Mouse (Mus musculus) neural tube, embryonic 14.5 days (tissue): Measurements from ENCODE around the gene Bri3bp. TPM values are rescaled to one million over a fixed set of nuclear protein-coding genes. Genes with fewer than 3 reads are reported as not detected.

Experiments used
- ATAC-seq: fragments of 200-750 bp; cut with Nextera tagmentation; 2 replicates; pipeline ENCODE4 v1.8.0; 2017; ENCODE audit warnings: low read depth, mild to moderate bottlenecking, moderate TSS enrichment, moderate library complexity
- H3K27ac ChIP-seq: fragments of 300-500 bp; sonication (generic); 2 replicates; pipeline ENCODE4 v1.5.1; 2014; ENCODE audit warnings: low read depth, mild to moderate bottlenecking, control low read depth, low read length, moderate library complexity, mixed read lengths
- H3K27me3 ChIP-seq: fragments of 300-500 bp; sonication (generic); 2 replicates; pipeline ENCODE4 v1.6.1; 2014; ENCODE audit warnings: low read length; ENCODE audit not compliant: control insufficient read depth, insufficient read depth
- H3K36me3 ChIP-seq: fragments of 300-500 bp; sonication (generic); 2 replicates; pipeline ENCODE4 v1.6.1; 2014; ENCODE audit warnings: low read length, mixed read lengths; ENCODE audit not compliant: control insufficient read depth, insufficient read depth
- H3K4me1 ChIP-seq: fragments of 300-500 bp; sonication (generic); 2 replicates; pipeline ENCODE4 v1.6.1; 2014; ENCODE audit warnings: low read length; ENCODE audit not compliant: control insufficient read depth, insufficient read depth
- H3K4me2 ChIP-seq: fragments of 300-500 bp; sonication (generic); 2 replicates; pipeline ENCODE4 v1.6.1; 2014; ENCODE audit warnings: mild to moderate bottlenecking, low read depth, low read length, control low read depth
- H3K4me3 ChIP-seq: fragments of 300-500 bp; sonication (generic); 2 replicates; pipeline ENCODE4 v1.5.1; 2014; ENCODE audit warnings: low read depth, low read length, control low read depth, mixed read lengths
- H3K9ac ChIP-seq: fragments of 300-500 bp; sonication (generic); replicated peaks from 2 replicates; pipeline ENCODE4 v1.6.1; 2014; ENCODE audit warnings: low read depth, mild to moderate bottlenecking, control low read depth, low read length, mixed read lengths
- H3K9me3 ChIP-seq: fragments of 300-500 bp; sonication (generic); 2 replicates; pipeline ENCODE4 v1.6.1; 2016; ENCODE audit warnings: low read length; ENCODE audit not compliant: control insufficient read depth
- WGBS: fragments of 180-500 bp; shearing (Covaris S2); extraction: QIAGEN DNeasy Blood & Tissue Kit; methylation state at CpG from one replicate; pipeline ENCODE4 v1.1.7; 2014; 5-methylcytosine and 5-hydroxymethylcytosine counted together
- microRNA-seq: library from miRNA; unstranded; fragments of <30 nt; microRNA quantifications from one replicate; pipeline ENCODE4, GENCODE M21; 2016
- polyA plus RNA-seq: library from polyadenylated mRNA; unstranded; fragments of >200 nt; fragmentation: Nextera tagmentation; extraction: Ambion mirVana; gene quantifications from 2 replicates; pipeline ENCODE4 v1.2.1, GENCODE M21; 2014

The Bri3bp gene
- polyA plus RNA-seq, 1 experiment from 2014 or later = 40.5 TPM

GRCm38 (mm10) chr5:125509541-125509940, 68.2 kb downstream of the Bri3bp start:
- no peaks in the 10 kb centered on the region for H3K9me3 ChIP-seq
- no peak overlapping the region for H3K4me2 ChIP-seq
- peaks cover 26% of the 10 kb centered on the region for H3K36me3 ChIP-seq
- ATAC-seq = no peak
- 0 out of 2 replicates have a peak, but pooled peaks cover 4% of the 10 kb centered on the region for H3K4me1 ChIP-seq
- no peaks in the 10 kb centered on the region for H3K27me3 ChIP-seq
- 53% methylated on average over 5 of the region's 5 CpGs for WGBS
- H3K9ac ChIP-seq = no peak overlapping the region
- no peak overlapping the region for H3K27ac ChIP-seq
- no peak overlapping the region for H3K4me3 ChIP-seq

Small RNAs within 50 kb of the gene (microRNA-seq; reads per million reads assigned to microRNA genes)
- not detected for gene Gm27551

Other genes with a start within 250 kb of the Bri3bp start
- 33.7 and 36.9 TPM in 2 replicates for gene Scarb1, start 100.5 kb upstream of the Bri3bp start, polyA plus RNA-seq
- gene Gm10382, start 52.2 kb upstream of the Bri3bp start, polyA plus RNA-seq = 0.28 and 0.50 TPM in 2 replicates
- 1,368 and 1,388 TPM in 2 replicates for gene Ubc, start 51.4 kb upstream of the Bri3bp start, polyA plus RNA-seq
- gene Dhx37, start 7.4 kb upstream of the Bri3bp start, polyA plus RNA-seq = 8.5 and 8.6 TPM in 2 replicates
- 78.9 and 79.8 TPM in 2 replicates for gene Aacs, start 34.2 kb downstream of the Bri3bp start, polyA plus RNA-seq
- gene Tmem132b, start 90.2 kb downstream of the Bri3bp start, polyA plus RNA-seq = 5.5 and 6.2 TPM in 2 replicates